Mouse (Mus musculus): ENCODE measurements around the gene Knop1.

The Knop1 gene

GRCm38 (mm10) chr7:118797600-118797999, 58.5 kb downstream of the Knop1 start:
- Histone ChIP-seq H3K36me3 (ENCODE audit: control insufficient read depth, insufficient read depth, low read length, poor library complexity, severe bottlenecking) (peaks cover 1% of the 10 kb centered on the region; the same call in 1 of the 2 replicates), H3K27me3 (ENCODE audit: control insufficient read depth, insufficient read depth, low read length, poor library complexity, severe bottlenecking) (no peaks in the 10 kb centered on the region)
- no peak for DNase-seq (ENCODE audit: low read depth, low spot score)

GRCm38 (mm10) chr7:118796838-118797237, 59.2 kb downstream of the Knop1 start:
- DNase-seq (ENCODE audit: low read depth, low spot score) = no peak
- H3K27me3 ChIP-seq (ENCODE audit: control insufficient read depth, insufficient read depth, low read length, poor library complexity, severe bottlenecking) = no peaks in the 10 kb centered on the region

DNA sequence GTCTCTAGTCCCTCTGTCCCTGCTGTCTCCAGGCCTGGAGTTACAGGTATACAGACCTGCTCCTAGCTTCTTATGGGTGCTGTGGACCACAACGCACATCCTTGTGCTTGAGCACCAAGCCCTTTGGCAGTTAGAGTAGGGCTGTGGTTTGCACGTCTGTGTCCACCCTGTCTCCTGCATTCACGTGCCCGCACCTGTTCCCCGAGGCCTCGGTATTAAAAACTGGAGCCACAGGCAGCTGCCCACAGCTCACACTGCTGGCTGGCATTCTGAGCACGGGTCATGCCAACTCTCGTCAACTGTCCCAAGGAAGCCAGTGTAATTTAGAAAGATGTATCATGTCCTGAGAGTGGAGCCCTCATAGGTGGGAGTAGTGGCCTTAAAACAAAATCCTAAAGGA, 60.3 kb downstream of the Knop1 start:
- no peaks in the 10 kb centered on the region; the same call in 1 of the 2 replicates for H3K36me3 ChIP-seq (ENCODE audit: control insufficient read depth, insufficient read depth, low read length, poor library complexity, severe bottlenecking)
- DNase-seq (ENCODE audit: low read depth, low spot score) = no peak

More at GRCm38 (mm10) chr7:118796838-118797237, 59.2 kb downstream of the Knop1 start:
- H3K36me3 ChIP-seq (ENCODE audit: control insufficient read depth, insufficient read depth, low read length, poor library complexity, severe bottlenecking) = peaks cover 1% of the 10 kb centered on the region; the same call in 1 of the 2 replicates

GRCm38 (mm10) chr7:118793899-118794298, 62.2 kb downstream of the Knop1 start:
- no peaks in the 10 kb centered on the region for H3K27me3 ChIP-seq (ENCODE audit: control insufficient read depth, insufficient read depth, low read length, poor library complexity, severe bottlenecking)
- no peaks in the 10 kb centered on the region for H3K36me3 ChIP-seq (ENCODE audit: control insufficient read depth, insufficient read depth, low read length, poor library complexity, severe bottlenecking)

More for the DNA sequence above, 60.3 kb downstream of the Knop1 start:
- H3K27me3 ChIP-seq (ENCODE audit: control insufficient read depth, insufficient read depth, low read length, poor library complexity, severe bottlenecking) = no peaks in the 10 kb centered on the region

More at GRCm38 (mm10) chr7:118793899-118794298, 62.2 kb downstream of the Knop1 start:
- no peak for DNase-seq (ENCODE audit: low read depth, low spot score)
